Mouse (Mus musculus) heart, postnatal 25 days (tissue): ENCODE data around the gene Napsa. TPM values are rescaled to one million over a fixed set of nuclear protein-coding genes. Genes with fewer than 3 reads are reported as not detected.

Source experiments
- DNase-seq: peaks from one replicate; pipeline ENCODE4 v3.0.0; 2022; ENCODE audit warnings: low spot score
- intact Hi-C: fragments of 180-260 bp; cut with DNase I; formaldehyde crosslinking; loops from one replicate; pipeline ENCODE4 v1.15.1; 2025
- microRNA-seq: library from miRNA; unstranded; fragments of <30 nt; microRNA quantifications from one replicate; pipeline ENCODE4 v1.2.0, GENCODE M21; 2022
- total RNA-seq, 2 experiments: library from RNA; stranded (reverse); gene quantifications; 2 replicates each; pipeline ENCODE4 v1.2.3; 2021

Gene Napsa
- total RNA-seq, 2 experiments from 2014 or later = 0.31 to 0.64 TPM

- DNase-seq = no peak
- intact Hi-C loops = no loop called here
Observed at GRCm38 (mm10) chr7:44615987-44616386, 43.8 kb downstream of the Napsa start.

DNA sequence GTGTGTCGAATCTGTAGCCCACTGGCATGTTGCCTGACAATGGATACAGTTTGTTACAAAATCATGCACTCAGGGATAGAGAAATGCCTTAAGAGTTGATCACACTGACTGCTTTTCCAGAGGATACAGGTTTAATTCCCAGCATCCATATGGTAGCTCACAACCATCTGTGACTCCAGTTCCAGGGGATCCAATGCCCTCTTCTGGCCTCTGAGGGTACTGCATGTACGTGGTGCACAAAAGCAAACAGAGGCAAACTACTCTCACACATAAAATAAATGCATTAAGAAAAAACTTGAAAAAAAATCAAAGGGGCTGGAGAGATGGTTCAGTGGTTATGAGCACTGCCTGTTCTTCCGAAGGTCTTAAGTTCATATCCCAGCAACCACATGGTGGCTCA lies 44.9 kb downstream of the Napsa start:
- DNase-seq = no peak
- intact Hi-C loops = no loop called here

DNA sequence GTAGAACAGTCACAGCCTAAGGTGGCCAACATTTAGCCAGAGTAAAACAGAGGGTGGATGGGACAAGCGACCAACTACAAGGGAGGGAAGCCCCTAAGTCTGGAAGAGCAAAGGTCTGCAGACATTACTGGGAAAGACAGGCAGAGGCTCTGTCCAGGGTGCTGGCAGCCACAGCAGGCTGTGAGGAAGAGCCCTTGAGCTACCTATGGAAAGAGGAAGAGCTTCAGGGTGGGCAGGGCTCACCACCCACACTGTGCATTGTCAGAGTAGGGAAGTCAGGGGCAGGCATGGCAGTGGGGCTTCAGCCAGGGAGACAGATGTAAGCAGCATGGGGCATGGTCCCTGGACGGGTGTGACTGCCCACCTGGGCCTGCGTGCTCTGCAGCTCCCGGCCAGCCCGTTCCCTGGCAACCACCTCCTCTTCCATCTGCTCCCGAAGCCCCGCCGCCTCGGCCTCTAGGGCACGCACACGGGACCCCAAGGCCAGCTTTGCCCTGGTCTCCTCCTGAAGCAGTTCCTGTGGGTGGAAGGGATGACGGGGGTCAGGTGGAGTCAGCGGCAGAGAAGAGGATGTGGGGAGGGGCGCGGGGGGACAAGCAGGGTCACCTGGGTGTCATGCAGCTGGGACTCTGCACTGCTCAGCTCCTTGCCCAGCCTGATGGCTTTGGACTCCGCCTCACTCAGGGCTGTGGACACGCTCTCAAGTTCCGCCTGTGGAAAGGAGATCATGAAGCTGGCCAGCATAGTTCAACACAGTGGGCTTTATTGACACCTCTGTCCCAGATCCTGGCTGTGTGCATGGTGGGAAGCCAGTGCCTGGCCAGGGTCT lies 51.7 kb downstream of the Napsa start:
- no peak for DNase-seq
- intact Hi-C loops = no loop called here

DNA sequence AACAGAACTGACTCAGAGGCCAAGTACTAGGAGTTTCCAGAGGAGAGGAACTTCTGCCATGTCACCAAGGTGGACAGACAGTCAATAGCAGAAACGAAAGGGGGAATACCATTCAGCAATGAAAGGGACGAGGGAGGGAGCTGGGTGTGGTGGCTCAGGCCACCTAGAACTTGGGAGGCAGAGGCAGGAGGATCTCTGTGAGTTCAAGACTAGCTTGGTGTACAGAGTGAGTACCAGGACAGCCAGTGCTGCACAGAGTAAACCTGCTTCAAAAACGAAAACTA lies 52.3 kb downstream of the Napsa start:
- intact Hi-C loops = no loop called here
- DNase-seq = no peak

DNA sequence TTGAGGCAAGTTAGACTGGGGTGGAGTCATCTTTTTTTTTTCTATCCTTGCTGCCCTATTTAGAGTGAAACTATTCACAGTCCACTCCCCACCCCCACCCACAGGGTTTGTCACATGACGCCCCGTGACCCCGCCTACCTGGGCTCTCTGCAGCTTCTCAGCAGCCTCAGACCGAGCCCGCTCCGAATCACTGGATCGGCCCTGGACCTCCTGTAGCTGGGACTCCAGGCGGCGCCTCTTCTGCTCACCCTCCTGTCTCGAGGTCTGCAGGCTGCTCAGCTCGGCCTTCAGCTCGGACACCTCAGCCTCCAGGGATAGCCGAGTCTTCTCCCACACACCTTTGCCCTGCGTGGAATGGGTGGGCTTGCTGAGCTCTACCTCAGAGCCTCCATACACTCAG lies 52.6 kb downstream of the Napsa start:
- intact Hi-C loops = no loop called here

GRCm38 (mm10) chr7:44625241-44626067 lies 53.3 kb downstream of the Napsa start:
- intact Hi-C loops = no loop called here
- no peak for DNase-seq

More for the DNA sequence above, 52.6 kb downstream of the Napsa start:
- no peak for DNase-seq

DNA sequence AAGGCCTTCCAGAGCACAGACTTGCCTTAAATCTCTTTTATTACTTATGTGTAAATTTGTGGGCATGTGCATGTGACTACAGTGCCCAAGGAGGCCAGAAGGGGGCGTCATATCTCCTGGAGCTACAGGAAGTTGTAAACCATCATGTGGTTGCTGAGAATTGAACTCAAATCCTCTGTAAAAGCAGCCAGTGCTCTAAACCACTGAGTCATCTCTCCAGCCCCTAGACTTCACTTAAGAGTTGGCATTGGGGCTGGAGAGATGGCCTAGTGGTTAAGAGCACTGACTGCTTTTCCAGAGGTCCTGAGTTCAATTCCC lies 53.8 kb downstream of the Napsa start:
- no peak for DNase-seq

GRCm38 (mm10) chr7:44626966-44627365 lies 54.8 kb downstream of the Napsa start:
- intact Hi-C loops = no loop called here
- DNase-seq = no peak

More for the DNA sequence above, 53.8 kb downstream of the Napsa start:
- intact Hi-C loops = no loop called here

DNA sequence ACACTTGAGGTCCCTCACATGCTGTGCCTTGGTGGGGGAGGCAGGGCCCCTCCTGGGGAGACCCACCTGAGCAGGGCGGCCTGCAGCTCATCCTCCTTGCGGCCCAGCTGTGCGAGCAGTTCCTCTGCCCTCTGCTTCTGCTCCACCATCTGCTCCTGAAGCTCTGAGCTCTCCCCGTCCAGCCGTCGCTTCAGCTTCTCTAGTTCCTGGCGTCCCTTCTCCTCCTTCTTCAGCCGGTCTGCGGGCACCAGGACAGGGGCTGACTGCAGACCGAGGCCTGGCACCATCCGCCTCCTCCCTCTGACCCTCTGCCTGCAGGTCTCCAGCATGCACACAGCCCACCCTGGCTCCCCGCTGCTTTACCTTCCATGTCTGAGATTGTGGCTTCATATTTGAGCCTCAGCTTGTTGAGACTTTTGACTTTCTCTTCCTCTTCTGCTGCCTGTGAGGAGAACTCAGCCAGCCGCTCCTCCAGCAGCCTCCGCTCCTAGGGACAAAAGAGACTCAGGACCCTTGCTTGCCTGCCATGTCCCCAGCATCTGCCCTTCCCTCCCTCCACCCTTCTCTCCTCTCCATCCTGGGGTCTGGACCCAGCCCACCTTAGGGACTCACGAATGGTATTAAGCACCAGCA lies 56.3 kb downstream of the Napsa start:
- no peak for DNase-seq
- intact Hi-C loops = no loop called here

- no peak for DNase-seq
- intact Hi-C loops = no loop called here
Observed at GRCm38 (mm10) chr7:44630437-44630836, 58.3 kb downstream of the Napsa start.

- no peak for DNase-seq
- intact Hi-C loops = no loop called here
Observed at GRCm38 (mm10) chr7:44632676-44633075, 60.5 kb downstream of the Napsa start.

GRCm38 (mm10) chr7:44633407-44633806 lies 61.2 kb downstream of the Napsa start:
- intact Hi-C loops = no loop called here
- no peak for DNase-seq

Small RNA genes within 50 kb of the gene (microRNA-seq; reads per million reads assigned to microRNA genes)
- not detected for gene Mir7053

Other genes starting within 250 kb of the Napsa start
- gene Syt3, start 188.3 kb upstream of the Napsa start, total RNA-seq = 1 to 10 TPM; 1.3 to 2.2 TPM
- under 1 TPM; 0.28 to 0.62 TPM for gene 1700008O03Rik, start 186.6 kb upstream of the Napsa start, total RNA-seq
- gene Lrrc4b, start 143.4 kb upstream of the Napsa start, total RNA-seq = 10 to 100 TPM; 27.9 to 32.7 TPM
- gene Aspdh, start 107.0 kb upstream of the Napsa start, total RNA-seq = 1 to 10 TPM in 1 of 2 experiments, under 1 TPM in 1; 0.70 to 1.3 TPM
- 100 to 1,000 TPM; 158 to 161 TPM for gene Josd2, start 104.4 kb upstream of the Napsa start, total RNA-seq
- gene Emc10, start 75.9 kb upstream of the Napsa start, total RNA-seq = 10 to 100 TPM; 96.9 to 99.6 TPM
- 1 to 10 TPM; 3.7 to 4.0 TPM for gene Fam71e1, start 75.8 kb upstream of the Napsa start, total RNA-seq
- 10 to 100 TPM; 16.0 to 22.8 TPM for gene Mybpc2, start 47.7 kb upstream of the Napsa start, total RNA-seq
- under 1 TPM; 0.18 to 0.53 TPM for gene Spib, start 40.3 kb upstream of the Napsa start, total RNA-seq
- 10 to 100 TPM; 12.5 to 12.8 TPM for gene Pold1, start 23.5 kb upstream of the Napsa start, total RNA-seq
- gene Nr1h2, start 18.4 kb upstream of the Napsa start, total RNA-seq = 10 to 100 TPM; 40.7 to 48.4 TPM
- gene Kcnc3, start 18.3 kb downstream of the Napsa start, total RNA-seq = 1 to 10 TPM; 1.9 to 2.3 TPM
- 10 to 100 TPM; 72.2 to 80.8 TPM for gene Myh14, start 98.5 kb downstream of the Napsa start, total RNA-seq
- gene Izumo2, start 136.4 kb downstream of the Napsa start, total RNA-seq = not detected
- gene Vrk3, start 176.0 kb downstream of the Napsa start, total RNA-seq = 10 to 100 TPM; 22.8 to 24.3 TPM
- gene Zfp473, start 178.7 kb downstream of the Napsa start, total RNA-seq = under 1 TPM in 1 of 2 experiments, not detected in 1; 0.21 TPM
- 10 to 100 TPM; 26.0 to 28.6 TPM for gene Nup62, start 243.7 kb downstream of the Napsa start, total RNA-seq
- 1 to 10 TPM in 1 of 2 experiments, under 1 TPM in 1; 0.62 to 2.2 TPM for gene Il4i1, start 244.0 kb downstream of the Napsa start, total RNA-seq
- 10 to 100 TPM; 63.7 to 64.5 TPM for gene Atf5, start 244.3 kb downstream of the Napsa start, total RNA-seq